Mouse (Mus musculus) granulocyte monocyte progenitor cell, adult 5-6 weeks (primary cell): Measurements from ENCODE around the gene Pfdn4. TPM values are rescaled to one million over a fixed set of nuclear protein-coding genes. Genes with fewer than 3 reads are reported as not detected.

Experiments
- ATAC-seq: replicated peaks from 2 replicates; pipeline ENCODE4 v1.8.0; 2016; ENCODE audit warnings: mild to moderate bottlenecking, moderate TSS enrichment, inconsistent platforms; ENCODE audit not compliant: poor library complexity, severe bottlenecking
- total RNA-seq, 2 experiments: library from RNA; stranded (forward) in 1 of 2; stranded (reverse) in 1 of 2; fragments of 200-712, 200-1000 nt in 1 of 2; fragments of >200 nt in 1 of 2; fragmentation: Nextera tagmentation in 1 of 2; gene quantifications; 2 replicates each; pipeline ENCODE4 v1.2.3; 2014 to 2017

Gene Pfdn4
- total RNA-seq, 2 experiments from 2014 or later = 58.7 to 59.1 TPM

GRCm38 (mm10) chr2:170494784-170495710 is 1.2 kb upstream of the Pfdn4 start:
- ATAC-seq = no peak

GRCm38 (mm10) chr2:170497091-170497566 is 901 bp downstream of the Pfdn4 start, which contains the start of gene Cyp24a1:
Gene Cyp24a1 (minus strand): TSS chr2:170497145.
- ATAC-seq = peak; percentile 97

GRCm38 (mm10) chr2:170498011-170498410 is 1.8 kb downstream of the Pfdn4 start:
- no peak for ATAC-seq

- peak; percentile 28; the same call in 1 of the 2 replicates for ATAC-seq
Observed at GRCm38 (mm10) chr2:170503343-170503742, 7.1 kb downstream of the Pfdn4 start.

- ATAC-seq = peak; percentile 65
Observed at GRCm38 (mm10) chr2:170503983-170504382, 7.8 kb downstream of the Pfdn4 start.

DNA sequence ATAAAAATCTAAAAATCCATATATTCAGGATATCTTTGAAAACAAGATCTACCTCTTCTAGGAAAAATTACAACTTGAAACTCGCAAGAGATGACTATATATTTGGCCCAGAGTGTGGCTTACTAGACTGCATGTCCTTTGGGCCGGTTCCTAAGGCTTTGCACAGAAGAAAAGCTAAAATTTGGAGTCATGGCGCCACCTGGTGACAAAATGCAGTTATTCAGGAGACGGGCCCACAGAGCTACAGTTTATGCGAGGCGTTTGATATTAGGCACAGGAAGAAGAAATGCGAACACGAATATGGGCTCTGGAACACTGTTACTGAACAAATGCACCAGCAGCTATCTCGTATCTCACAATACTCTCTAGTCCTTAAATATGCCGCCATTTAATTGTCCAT is 11.5 kb downstream of the Pfdn4 start:
- ATAC-seq = peak; percentile 38

DNA sequence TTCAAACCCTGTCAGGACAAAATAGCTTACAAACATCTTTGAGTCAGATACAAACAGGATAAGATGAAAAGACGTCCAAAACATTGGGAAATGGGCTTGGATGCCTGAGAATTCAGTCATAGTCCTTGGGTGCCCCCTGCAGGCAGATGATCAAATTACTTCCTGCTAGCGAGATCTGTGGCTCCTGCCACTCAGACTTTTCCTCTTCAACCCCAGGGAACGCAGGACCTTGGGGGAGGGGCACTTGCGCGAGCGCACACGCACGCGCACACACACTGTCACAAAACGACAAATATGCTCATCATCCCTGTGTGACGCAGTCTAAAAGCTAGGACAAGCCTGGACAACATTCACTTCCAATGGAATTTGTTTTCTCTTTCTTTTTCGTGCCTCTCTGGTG is 12.6 kb downstream of the Pfdn4 start:
- ATAC-seq = peak; percentile 59

GRCm38 (mm10) chr2:170511073-170511891 is 15.1 kb downstream of the Pfdn4 start:
- ATAC-seq = peak; percentile 81

DNA sequence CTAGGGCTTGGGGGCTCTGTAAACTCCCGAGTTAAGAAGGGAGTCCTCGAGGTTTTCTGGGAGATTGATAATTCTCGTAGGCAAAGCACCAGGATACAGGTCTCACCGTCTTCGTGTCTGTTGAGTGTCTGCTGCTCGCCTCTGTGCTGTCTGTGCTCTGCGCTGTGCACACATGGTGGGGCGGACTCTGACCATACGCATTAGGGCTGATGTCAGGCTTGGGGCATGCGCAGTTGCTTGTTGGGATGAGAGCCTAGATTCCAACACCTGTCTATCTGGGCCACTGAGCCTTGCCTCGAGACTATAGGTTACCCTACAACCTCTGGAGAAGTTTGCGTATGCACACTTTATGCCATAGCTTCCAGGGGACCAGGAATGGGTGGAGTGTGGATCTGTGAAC is 17.5 kb downstream of the Pfdn4 start:
- no peak for ATAC-seq

GRCm38 (mm10) chr2:170520321-170520971 is 24.2 kb downstream of the Pfdn4 start:
- ATAC-seq = peak; percentile 69

GRCm38 (mm10) chr2:170526513-170526912 is 30.3 kb downstream of the Pfdn4 start:
- ATAC-seq = no peak

GRCm38 (mm10) chr2:170528061-170528460 is 31.8 kb downstream of the Pfdn4 start:
- ATAC-seq = no peak

DNA sequence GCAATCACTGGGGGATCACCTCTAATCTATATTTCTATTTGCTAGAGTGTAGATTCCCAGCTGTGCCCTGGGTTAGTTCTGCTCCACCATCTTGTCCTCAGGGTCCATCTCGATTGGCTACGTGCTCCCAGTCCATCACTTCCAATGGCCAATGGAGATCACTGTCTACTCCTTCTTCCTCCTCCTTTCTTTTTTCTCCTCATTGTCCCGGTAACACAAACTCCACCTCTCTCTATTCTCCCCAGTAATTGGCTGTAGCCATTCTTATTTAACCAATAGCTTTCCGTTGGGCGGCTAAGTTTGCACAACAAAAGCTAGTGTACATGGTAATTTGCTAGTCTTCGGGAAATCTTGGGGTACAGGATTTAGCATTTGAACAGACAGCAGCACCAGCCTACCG is 33.5 kb downstream of the Pfdn4 start:
- no peak for ATAC-seq

DNA sequence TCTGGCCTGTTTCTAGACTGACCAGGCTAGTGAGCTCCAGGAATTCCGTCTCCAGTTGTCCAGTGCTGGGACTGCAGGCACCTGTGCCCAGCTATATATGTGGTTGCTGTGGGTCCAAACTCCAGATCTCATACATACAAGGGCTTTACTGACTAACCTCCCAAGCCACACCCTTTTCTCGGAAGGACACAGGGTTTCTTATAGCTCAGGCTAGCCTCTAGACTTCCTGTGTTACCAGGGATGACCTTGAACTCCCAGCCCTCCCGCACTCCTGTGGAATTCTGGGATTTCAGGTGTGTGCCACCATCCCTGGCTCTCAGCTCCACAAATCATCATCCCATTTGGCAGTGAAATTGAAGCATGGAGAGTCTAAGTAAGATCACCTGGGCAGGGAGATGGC is 34.0 kb downstream of the Pfdn4 start:
- ATAC-seq = no peak

- ATAC-seq = no peak
Observed at GRCm38 (mm10) chr2:170534116-170534802, 38.0 kb downstream of the Pfdn4 start.

- no peak for ATAC-seq
Observed at GRCm38 (mm10) chr2:170534803-170535174, 38.6 kb downstream of the Pfdn4 start.

DNA sequence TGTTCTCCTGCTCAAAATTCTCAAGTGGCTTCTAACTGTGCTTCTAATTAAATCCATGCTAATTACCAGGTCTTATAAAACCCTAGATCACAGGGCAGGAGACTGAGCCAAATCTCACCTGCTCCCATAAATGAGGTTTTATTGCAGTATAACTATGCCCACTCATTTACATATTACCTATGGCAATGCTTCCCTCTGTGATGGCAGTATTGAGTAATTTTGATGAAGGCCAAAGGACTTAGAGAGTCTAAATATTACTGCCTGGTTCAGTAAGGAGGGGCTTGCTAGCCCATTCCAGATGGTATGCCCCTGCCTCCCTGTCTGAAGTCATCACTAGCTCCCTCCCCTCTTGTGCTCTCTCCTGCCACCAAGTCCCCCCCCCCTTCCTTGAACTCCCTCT is 39.6 kb downstream of the Pfdn4 start:
- no peak for ATAC-seq

DNA sequence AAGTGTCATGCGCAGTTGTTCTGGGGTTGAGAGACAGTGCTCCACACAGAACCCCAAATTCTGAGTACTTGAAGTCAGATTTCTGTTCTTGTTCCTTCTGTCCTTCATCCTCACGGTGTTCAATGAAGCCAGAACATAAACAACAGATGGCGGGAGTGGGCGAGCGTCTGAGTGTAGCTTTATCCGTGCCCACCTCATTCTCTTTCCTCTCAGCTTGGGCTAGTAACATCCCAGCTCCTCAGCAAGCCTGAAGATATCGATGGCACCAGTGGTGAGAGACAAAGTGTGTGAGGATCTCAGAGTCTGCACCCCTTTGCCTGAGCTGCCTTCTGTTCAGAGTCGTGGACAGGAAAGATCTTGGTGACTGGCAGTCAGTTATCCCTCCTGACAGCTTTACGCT is 43.0 kb downstream of the Pfdn4 start:
- ATAC-seq = no peak

DNA sequence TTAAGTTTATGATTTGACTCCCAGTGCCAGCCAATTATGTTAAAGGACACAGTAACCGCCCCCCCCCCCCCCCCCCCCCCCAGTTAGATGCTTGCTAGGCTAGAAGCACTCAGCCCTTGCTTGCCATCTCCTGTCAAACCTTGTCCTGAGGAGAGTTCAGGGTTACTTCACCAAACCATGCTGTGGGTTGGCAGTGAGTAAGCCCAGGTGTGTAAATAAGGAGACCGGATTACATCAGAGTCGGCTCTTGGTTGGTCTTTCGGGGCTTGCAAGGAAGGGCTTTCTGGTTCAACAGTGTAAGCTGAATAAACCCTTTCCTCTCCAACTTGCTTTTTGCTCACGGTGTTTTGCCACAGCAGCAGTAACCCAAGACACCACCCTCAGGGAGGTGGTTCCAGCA is 47.4 kb downstream of the Pfdn4 start:
- ATAC-seq = no peak

- no peak for ATAC-seq
Observed at GRCm38 (mm10) chr2:170544159-170544558, 47.9 kb downstream of the Pfdn4 start.
